Mouse (Mus musculus) embryo, embryonic 9.5 days (tissue): ENCODE results near the gene Dennd1a.

ENCODE experiments used
- DNase-seq: peaks from one replicate; pipeline ENCODE4 v3.0.0-alpha.2; 2017; ENCODE audit errors: extremely low spot score

Gene Dennd1a

DNA sequence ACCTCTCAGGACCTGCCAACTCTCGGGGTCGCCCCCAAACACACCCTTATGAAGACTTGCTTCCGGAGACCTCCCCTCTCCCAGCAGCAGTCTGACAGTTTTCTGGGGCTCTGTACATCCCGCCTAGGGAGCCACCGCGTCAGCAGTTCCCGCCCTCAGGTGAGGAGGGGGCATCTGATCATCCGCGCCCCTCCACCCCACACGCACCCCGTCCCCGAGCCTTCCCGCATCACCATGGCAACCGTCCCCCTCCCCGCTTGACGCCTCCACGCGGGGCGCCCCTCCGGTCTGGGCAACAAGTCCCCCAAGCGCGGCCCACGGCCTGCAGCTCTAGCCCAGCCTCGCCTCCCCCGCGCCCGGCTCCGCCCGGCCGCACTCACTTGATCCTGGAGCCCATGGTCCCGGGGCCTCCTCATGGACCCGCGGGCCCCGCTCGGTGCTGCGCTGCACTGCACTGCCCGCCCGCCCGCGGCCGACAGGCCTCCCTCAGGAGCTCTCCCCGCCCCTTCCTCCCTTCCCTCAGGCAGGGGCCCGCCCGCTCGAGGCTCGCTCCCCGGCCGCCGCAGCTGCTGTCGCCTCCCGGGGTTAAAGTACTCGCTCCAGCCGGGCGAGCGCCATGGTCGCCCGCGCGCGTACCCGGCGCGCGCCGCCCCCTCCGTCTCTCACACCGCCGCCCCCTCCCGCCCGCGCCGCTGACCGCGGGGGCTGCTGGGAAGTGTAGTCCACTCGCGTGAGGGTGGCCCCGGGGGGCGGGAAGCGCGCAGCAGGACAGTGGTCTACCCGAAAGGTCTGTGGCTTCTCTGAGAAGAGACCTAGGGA lies at the start of gene Dennd1a:
Gene Dennd1a, minus strand, starts transcription at position 658 of the 819 bp plus-strand sequence.
- peak; percentile 92 for DNase-seq

GRCm38 (mm10) chr2:38336606-38337005 lies 49.4 kb upstream of the Dennd1a start:
- peak; percentile 64 for DNase-seq

- no peak for DNase-seq
Measured at GRCm38 (mm10) chr2:38333586-38334119, 46.5 kb upstream of the Dennd1a start.

DNA sequence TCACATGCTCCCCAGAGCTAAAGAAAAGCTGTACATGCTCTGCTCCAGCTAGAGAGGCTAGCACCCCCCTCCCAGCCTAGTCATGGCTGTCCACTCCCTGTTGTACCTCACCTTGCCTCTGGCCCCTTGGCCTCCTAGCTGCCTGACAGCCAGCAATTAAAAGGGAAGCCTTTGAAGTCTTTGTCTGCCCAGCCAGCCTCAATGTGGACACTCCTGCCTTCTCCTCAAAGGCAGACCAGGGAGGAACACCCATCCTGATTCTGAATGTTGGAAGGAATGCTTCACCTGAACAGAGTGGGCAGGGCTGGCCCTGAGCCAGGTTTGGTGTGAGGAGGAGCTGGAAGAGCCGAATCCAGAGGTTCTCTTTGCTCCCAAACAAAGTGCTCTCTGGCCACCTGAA lies 39.5 kb upstream of the Dennd1a start:
- DNase-seq, result no peak

DNA sequence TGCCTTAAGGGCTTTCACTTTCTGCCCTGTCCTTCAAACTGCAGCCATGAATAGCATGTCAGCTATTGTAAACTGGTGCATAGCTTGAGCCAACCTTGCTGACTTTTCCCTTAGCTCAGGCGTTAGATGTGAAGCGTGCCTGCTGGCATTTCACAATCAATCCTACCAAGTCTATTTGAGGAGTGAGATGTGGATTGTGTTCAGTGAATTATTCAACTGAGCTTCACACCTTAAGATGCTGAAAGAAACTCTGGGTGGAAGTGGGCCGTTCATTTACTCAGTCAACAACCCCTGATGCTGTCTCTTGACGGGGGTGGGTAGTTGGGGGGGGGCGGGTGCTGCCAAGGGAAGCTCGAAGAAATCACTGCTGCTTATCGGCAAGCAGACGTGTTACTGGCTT lies 36.2 kb upstream of the Dennd1a start:
- DNase-seq, result no peak

DNA sequence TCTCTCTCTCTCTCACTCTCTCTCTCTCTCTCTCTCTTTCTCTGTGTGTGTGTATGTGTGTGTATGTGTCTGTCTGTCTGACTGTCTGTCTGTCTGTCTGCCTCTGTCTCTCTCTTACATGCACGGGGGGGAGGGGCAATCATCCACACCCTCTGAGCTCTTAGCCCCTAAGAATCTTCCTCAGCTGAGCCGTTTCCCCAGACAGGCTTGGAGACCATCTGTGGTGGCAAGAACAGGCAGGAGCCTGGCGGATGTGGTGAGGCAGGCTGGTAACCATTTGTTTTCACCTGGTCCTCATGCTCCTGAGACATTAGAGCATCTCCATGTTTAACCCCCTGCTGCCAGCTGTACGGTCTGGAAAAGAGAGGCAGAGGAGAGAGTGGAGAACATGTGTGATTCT lies 33.7 kb upstream of the Dennd1a start:
- no peak for DNase-seq

- no peak for DNase-seq
Measured at GRCm38 (mm10) chr2:38319086-38319485, 31.9 kb upstream of the Dennd1a start.

DNA sequence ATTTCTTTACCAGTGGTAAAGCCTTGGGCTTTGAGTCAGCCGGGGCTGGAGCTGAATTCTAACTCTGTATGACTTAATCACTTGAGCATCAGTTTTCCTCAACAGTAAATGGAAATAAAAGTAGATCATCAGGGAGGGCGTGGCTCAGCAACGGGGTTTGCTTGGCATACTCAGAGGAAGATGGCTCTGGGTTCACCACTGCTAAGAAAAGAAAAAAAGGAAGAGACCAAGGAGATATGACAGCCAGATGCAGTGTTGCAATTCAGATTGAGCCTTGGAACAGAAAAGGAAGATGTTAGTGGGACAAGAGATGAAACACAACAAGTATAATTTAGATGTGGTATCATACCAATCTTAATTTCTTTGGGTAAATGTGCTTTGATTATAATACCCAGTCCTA lies 26.2 kb upstream of the Dennd1a start:
- DNase-seq, result no peak

GRCm38 (mm10) chr2:38312921-38313320 lies 25.7 kb upstream of the Dennd1a start:
- DNase-seq, result no peak

DNA sequence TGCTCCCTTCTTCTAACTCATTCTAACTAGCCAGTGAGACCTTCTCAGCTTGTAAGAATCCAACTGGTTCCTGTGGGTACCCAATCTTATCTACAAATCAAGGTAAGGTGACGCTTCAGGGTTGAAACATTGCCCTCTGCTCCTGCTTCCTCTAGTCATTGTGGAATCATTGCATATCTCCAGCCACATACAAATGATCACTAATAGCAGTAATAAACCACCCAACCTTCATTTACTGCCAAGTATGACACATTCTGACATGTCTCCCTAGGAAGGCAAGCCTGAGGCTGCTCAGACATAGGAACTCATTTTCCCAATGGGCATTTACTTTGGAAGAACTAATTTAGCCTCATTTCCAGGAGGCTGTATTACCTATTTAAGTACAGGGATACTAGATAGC lies 18.0 kb upstream of the Dennd1a start:
- DNase-seq, result no peak

DNA sequence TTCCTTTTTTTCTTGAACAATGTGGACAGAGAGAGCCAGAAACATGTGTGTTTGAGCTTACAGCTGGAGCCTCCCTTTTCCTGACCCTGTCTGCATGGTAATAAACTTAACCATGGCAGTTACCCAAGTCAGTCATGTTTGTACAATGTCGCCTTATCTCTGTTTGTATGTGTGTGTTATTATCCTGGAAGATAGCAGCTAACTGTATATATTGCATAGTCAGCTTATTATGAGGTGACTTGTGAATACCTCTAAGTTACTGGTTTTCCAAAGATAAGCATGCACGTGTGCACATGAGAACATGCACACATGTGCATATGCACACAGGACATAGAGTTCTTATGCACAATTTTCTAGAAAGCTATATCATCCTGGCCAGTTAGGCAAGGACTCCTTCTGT lies 13.8 kb upstream of the Dennd1a start:
- DNase-seq, result no peak

- no peak for DNase-seq
Measured at GRCm38 (mm10) chr2:38295939-38296338, 8.7 kb upstream of the Dennd1a start.

DNA sequence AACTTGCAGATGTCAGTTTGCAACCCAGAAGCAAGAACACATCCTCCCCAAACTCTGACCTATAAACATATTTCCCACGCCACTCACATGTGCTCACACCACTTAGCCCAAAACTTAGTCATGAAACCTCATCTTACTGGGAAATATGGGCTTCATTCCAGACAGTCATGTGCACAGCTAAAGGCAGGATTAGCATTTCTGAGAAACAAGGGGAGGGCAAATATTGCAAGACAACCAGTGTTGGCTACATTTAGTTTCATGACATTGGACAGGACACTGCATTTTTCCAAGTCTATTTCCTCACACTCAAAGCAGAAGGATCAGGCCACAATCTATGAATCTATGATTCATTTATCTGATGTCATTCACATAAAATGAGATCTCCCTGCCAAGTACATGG lies 4.3 kb upstream of the Dennd1a start:
- DNase-seq, result no peak

DNA sequence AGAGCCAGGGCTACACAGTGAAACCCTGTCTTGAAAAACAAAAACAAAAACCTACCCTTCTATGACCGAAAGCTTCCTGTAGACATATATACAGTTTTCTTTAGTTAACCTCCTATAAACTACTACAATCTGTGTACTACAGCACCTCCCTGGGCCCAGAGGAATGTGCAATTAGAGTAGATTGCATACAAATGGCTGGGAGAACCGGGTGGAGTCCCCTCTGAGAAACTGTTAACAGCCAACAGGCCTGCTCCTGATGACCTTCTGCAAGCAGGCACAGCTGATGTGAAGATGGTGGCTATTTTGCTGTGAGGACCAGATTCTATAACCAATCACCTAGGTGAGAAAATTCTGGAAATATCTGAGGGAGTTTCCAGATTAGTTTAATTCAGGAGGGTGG lies 1.0 kb upstream of the Dennd1a start:
- no peak for DNase-seq

DNA sequence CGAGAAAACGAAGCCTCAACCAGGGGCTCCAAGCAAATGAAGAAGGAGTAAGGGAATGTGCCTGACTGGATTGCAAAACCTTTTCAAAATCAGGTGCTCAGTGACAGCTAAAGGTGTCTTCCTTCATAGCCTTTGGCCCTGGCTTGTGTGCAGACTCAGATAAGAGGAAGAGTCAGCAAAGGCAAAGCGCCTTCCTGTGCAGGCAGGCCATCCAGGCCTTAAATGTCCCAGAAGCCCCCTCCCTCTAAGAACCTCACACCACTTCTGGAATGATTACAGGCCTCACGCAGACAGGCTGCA lies 807 bp downstream of the Dennd1a start:
- no peak for DNase-seq

DNA sequence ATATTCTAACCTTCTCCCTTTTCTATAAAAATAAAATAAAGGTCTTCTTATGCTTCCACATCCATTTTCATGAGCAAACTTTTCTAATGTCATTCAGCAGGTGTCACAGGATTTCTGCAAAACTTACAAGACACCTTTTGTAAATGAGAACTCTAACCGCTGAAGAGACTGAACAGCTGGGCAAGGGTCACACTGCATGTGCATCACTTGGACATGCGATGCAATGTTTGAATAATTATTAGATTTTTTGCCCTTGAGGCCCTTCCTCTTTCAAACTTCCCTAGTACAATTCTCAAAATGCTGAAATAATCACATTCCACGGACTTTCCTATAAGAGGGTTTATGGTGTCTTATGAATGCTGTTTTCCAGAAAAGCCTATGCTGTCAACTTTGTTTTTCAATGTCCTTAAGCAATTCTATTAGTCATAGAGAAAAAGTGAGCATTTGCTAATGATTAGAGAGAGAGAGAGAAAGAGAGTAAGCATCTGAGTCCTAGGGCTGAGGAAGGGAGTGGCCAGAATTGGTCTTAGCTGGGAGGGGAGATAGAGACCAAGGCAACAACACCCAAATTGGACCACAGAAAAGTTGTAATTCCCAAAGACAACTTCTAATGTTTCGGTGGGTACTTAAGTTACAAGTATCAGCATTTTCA lies 1.3 kb downstream of the Dennd1a start:
- DNase-seq, result no peak

- no peak for DNase-seq
Measured at GRCm38 (mm10) chr2:38283961-38284360, 3.2 kb downstream of the Dennd1a start.

DNA sequence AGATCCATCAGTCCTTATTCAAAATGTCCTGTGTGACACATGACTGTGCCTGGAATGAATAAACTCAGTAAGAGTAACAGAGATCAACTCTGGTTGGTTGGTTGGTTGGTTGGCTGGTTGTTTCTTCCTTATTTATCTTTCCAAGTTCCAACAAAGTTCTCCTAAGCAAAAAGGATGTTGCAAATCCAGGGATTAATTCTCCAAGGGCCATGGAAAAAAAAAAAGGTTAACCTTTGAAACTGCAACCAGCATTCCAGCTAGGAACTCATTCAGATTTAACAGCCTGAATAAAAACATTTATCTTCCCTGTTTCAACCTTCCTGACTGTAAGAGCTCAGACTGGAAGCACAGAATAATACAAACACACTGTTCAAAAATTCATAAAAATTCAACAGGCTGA lies 6.8 kb downstream of the Dennd1a start:
- no peak for DNase-seq

- DNase-seq, result no peak
Measured at GRCm38 (mm10) chr2:38274973-38275372, 12.2 kb downstream of the Dennd1a start.

GRCm38 (mm10) chr2:38263653-38264052 lies 23.5 kb downstream of the Dennd1a start:
- no peak for DNase-seq

GRCm38 (mm10) chr2:38259052-38259451 lies 28.1 kb downstream of the Dennd1a start:
- DNase-seq, result no peak

GRCm38 (mm10) chr2:38237616-38238015 lies 49.6 kb downstream of the Dennd1a start:
- DNase-seq, result no peak

GRCm38 (mm10) chr2:38235593-38235992 lies 51.6 kb downstream of the Dennd1a start:
- DNase-seq, result no peak
